Comparison of ENCODE assay signal across 8 mouse cellular contexts in genomic region chr16:49854931-49855835, GRCm38 (mm10). TPM values are rescaled to one million over a fixed set of nuclear protein-coding genes. Genes with fewer than 3 reads are reported as not detected.
A peak's percentile ranks its signal among the peaks of the same experiment; 100 is the strongest.
DNase-seq lines count a peak whose midpoint lies in the region; ATAC-seq and TF ChIP-seq lines count a peak whose summit lies in the region.

No protein-coding gene starts in this region.

- H3K27ac ChIP-seq in embryonic facial prominence, embryonic 15.5 days (replicated peaks) = peak overlapping the region; percentile 98
- H3K27ac ChIP-seq in limb, embryonic 14.5 days (replicated peaks; ENCODE audit: low read depth, low read length) = peak overlapping the region; percentile 96
- peak overlapping the region; percentile 94 for H3K27ac ChIP-seq in midbrain, postnatal 0 days (ENCODE audit: low read depth, low read length)

- H3K27me3 ChIP-seq in embryonic facial prominence, embryonic 15.5 days = no peaks in the 10 kb centered on the region
- no peaks in the 10 kb centered on the region for H3K27me3 ChIP-seq in limb, embryonic 14.5 days (ENCODE audit: control insufficient read depth, insufficient read depth, low read length)
- no peaks in the 10 kb centered on the region for H3K27me3 ChIP-seq in midbrain, postnatal 0 days (ENCODE audit: insufficient read depth, low read length)

- peaks cover 22% of the 10 kb centered on the region for H3K4me1 ChIP-seq in embryonic facial prominence, embryonic 15.5 days
- peaks cover 10% of the 10 kb centered on the region; the same call in 1 of the 2 replicates for H3K4me1 ChIP-seq in limb, embryonic 14.5 days (ENCODE audit: control insufficient read depth, insufficient read depth, low read length)
- no peaks in the 10 kb centered on the region for H3K4me1 ChIP-seq in midbrain, postnatal 0 days (ENCODE audit: insufficient read depth, low read length)

- H3K36me3 ChIP-seq in embryonic facial prominence, embryonic 15.5 days = 0 out of 2 replicates have a peak, but pooled peaks cover 2% of the 10 kb centered on the region
- H3K36me3 ChIP-seq in limb, embryonic 14.5 days (ENCODE audit: control insufficient read depth, insufficient read depth, low read length) = no peaks in the 10 kb centered on the region
- no peaks in the 10 kb centered on the region for H3K36me3 ChIP-seq in midbrain, postnatal 0 days (ENCODE audit: insufficient read depth, low read length)

- peak; percentile 97 for ATAC-seq in embryonic facial prominence, embryonic 15.5 days (ENCODE audit: insufficient number of reproducible peaks, low FRiP score, low TSS enrichment, low read depth)
- ATAC-seq in limb, embryonic 14.5 days (ENCODE audit: low FRiP score, low read depth) = peak; percentile 91
- ATAC-seq in midbrain, postnatal 0 days (ENCODE audit: low FRiP score) = peak; percentile 93

- H3K4me2 ChIP-seq in embryonic facial prominence, embryonic 15.5 days (replicated peaks) = peak overlapping the region; percentile 71
- H3K4me2 ChIP-seq in limb, embryonic 14.5 days (replicated peaks; ENCODE audit: low read depth, low read length, severe bottlenecking) = peak overlapping the region; percentile 65
- peak overlapping the region; percentile 70 for H3K4me2 ChIP-seq in midbrain, postnatal 0 days (ENCODE audit: low read depth, low read length, poor library complexity, severe bottlenecking)

- H3K9ac ChIP-seq in embryonic facial prominence, embryonic 15.5 days = peak overlapping the region; percentile 87
- peak overlapping the region; percentile 90 for H3K9ac ChIP-seq in limb, embryonic 14.5 days (ENCODE audit: low read depth, low read length, severe bottlenecking)
- H3K9ac ChIP-seq in midbrain, postnatal 0 days (replicated peaks; ENCODE audit: low read length, poor library complexity, severe bottlenecking) = peak overlapping the region; percentile 89

- under 1% methylated on average over 73 of the region's 74 CpGs for WGBS in embryonic facial prominence, embryonic 15.5 days
- WGBS in limb, embryonic 14.5 days = 6% methylated on average over 26 of the region's 74 CpGs
- under 1% methylated on average over 59 of the region's 74 CpGs for WGBS in midbrain, postnatal 0 days

- no peaks in the 10 kb centered on the region for H3K9me3 ChIP-seq in embryonic facial prominence, embryonic 15.5 days (replicated peaks)
- no peaks in the 10 kb centered on the region for H3K9me3 ChIP-seq in limb, embryonic 14.5 days (ENCODE audit: control insufficient read depth, low read length)
- H3K9me3 ChIP-seq in midbrain, postnatal 0 days (ENCODE audit: low read length) = no peaks in the 10 kb centered on the region

- H3K4me3 ChIP-seq in embryonic facial prominence, embryonic 15.5 days (replicated peaks) = peak overlapping the region; percentile 87
- H3K4me3 ChIP-seq in limb, embryonic 14.5 days (replicated peaks; ENCODE audit: low read length) = peak overlapping the region; percentile 88
- peak overlapping the region; percentile 99 for H3K4me3 ChIP-seq in midbrain, postnatal 0 days (ENCODE audit: low read depth, low read length)

- peak; percentile 66 for TF ChIP-seq CTCF in midbrain, postnatal 0 days (IDR thresholded peaks at IDR 0.05)

- TF ChIP-seq POLR2A in limb, embryonic 14.5 days (IDR thresholded peaks at IDR 0.05; ENCODE audit: borderline replicate concordance, extremely low read depth, insufficient read depth, insufficient read length) = peak; percentile 78; the same call in 1 of the 2 replicates

- DNase-seq in 3134 (ENCODE audit: extremely low read depth, insufficient read length, low spot score) = peak; percentile 94
- DNase-seq in adrenal gland, postnatal 36 days = peak; percentile 95
- peak; percentile 91 for DNase-seq in heart, adult 8-10 months (ENCODE audit: low spot score)
- peak; percentile 93 for DNase-seq in kidney, adult 9 months
- DNase-seq in limb, embryonic 14.5 days (ENCODE audit: low spot score) = peak; percentile 89
- DNase-seq in midbrain, postnatal 0 days (ENCODE audit: low spot score) = peak; percentile 91
- DNase-seq in spleen, postnatal 14 days (ENCODE audit: low spot score in 2 of 2) = peak; percentile 88 to 91

RNA-seq across cellular contexts. Expression of gene Cd47, which starts 54.9 kb away (rescaled TPM):
- 100 to 1,000 TPM in 1 of 2 experiments, 10 to 100 TPM in 1; 89.6 to 233 TPM for total RNA-seq in adrenal gland, postnatal 36 days (2021)
- polyA plus RNA-seq in embryonic facial prominence, embryonic 15.5 days (2015; fragmentation: Nextera tagmentation; extraction: Ambion mirVana) = 104 and 109 TPM in 2 replicates
- total RNA-seq in heart, adult 8-10 months (2022) = 10 to 100 TPM; 82.2 to 91.4 (median 87.5) TPM
- 29.5 and 34.5 TPM in 2 replicates for polyA plus RNA-seq in limb, embryonic 14.5 days (2012; rRNA removed)
- 89.2 and 91.0 TPM in 2 replicates for polyA plus RNA-seq in limb, embryonic 14.5 days (2014; fragmentation: Nextera tagmentation; extraction: Ambion mirVana)
- total RNA-seq in midbrain, postnatal 0 days (2014; rRNA removed) = 30.5 and 53.5 TPM in 2 replicates
- 163 and 185 TPM in 2 replicates for polyA plus RNA-seq in midbrain, postnatal 0 days (2015; fragmentation: Nextera tagmentation; extraction: Ambion mirVana)

Comparison
In these comparisons a context has a peak if more than half of its experiments do, and no peak if none do; other contexts are left out.
1. Peak in every context shown above with its lines: DNase-seq, ATAC-seq, H3K4me3 ChIP-seq and H3K27ac ChIP-seq.